Mouse (Mus musculus): ENCODE results near the gene Asb1. TPM values are rescaled to one million over a fixed set of nuclear protein-coding genes. Genes with fewer than 3 reads are reported as not detected.

Asb1 gene
- total RNA-seq, 1 experiment from 2014 or later, result 28.9 TPM

DNA sequence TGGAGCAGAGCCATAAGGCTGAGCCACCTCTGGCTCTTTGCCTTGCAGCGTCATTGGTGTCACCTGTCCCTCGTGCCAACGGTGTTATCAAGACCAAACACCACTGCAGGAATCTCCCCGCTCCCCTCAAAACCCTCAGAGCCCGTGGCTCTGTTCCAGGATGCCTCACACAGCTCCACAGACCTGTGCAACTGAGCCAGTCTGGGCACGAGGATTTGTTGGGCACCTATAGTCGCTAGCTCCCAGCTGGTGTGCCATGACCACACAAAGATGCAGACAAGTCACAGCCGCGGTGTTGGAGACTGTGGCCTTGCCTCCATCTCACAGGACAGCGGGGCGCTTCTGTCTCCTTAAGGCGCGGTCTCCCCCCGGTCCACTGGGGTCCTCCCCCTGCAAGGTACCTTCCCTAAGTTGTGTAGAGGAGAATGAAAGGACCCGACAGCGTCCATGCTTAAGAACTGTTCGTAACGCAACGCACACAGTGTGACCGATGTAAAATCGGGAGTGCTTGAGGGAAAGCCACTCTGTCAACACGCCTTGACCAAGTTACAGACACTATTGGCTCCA, 557 bp upstream of the Asb1 start:
- ATAC-seq (replicated peaks; ENCODE audit: insufficient number of reproducible peaks, low FRiP score, low TSS enrichment, poor library complexity, severe bottlenecking), result 0 out of 2 replicates have a peak, but pooled peaks have one; percentile 2

DNA sequence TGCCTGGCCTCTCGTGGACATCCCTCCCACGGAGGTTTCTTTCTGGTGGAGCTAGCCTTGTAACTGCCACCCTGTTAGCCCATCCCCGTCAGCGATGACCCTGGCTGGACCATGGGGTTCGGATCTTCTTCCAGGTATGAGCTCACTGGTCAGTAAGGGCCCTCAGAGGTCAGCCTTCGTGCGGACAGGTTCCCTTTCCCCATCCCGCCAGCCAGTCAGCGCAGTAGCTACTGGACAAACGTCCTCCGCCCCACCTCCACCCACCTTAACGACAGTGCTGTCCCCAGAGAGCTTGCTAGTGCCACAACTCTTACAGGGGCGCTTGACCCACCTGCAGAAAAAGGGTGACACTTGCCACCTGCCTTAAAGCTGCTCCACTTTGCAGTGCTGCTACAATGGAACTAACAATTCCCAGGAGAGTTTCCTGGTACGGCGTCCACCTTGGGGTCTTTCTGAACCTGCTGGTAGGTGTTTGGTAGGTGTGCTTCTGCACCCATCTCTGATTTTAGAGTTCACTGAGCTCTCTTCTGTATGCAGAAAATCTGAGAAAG, 773 bp downstream of the Asb1 start:
- ATAC-seq (replicated peaks; ENCODE audit: insufficient number of reproducible peaks, low FRiP score, low TSS enrichment, poor library complexity, severe bottlenecking), result no peak

DNA sequence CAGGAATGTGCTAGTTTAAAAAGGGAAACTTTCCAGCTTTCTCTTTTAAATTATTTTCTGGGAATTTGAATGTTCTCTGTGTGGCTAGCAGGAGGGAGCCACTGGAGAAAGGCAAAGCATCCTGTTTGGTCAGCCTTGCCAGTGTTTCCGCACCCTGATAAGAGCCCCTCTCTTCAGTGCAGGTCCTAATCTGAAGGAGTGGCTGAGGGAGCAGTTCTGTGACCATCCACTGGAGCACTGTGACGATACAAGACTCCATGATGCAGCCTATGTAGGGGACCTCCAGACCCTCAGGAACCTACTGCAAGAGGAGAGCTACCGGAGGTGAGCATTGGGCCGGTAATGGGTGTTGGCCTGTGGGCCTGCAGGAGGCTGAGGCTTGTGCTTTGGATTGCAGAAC, 3.6 kb downstream of the Asb1 start:
- ATAC-seq (replicated peaks; ENCODE audit: insufficient number of reproducible peaks, low FRiP score, low TSS enrichment, poor library complexity, severe bottlenecking), result no peak

DNA sequence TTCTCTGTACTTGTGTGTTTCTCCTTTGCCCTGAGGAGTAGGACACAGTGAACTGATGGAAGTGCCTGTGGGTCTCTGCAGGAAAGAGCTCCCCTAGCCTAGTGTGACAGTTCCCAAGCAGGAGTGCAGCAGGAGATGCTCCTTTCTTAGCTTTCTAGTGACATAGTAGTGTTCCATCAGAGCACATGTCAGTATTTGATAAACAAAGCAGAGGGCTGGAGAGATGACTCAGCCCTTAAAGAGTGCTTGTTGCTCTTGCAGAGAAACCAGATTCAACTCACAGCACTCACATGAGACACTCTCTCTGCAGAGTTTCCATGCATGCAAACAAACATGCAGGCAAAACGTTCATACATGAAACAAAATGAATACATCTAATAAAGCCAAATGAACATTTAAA, 4.9 kb downstream of the Asb1 start:
- ATAC-seq (replicated peaks; ENCODE audit: insufficient number of reproducible peaks, low FRiP score, low TSS enrichment, poor library complexity, severe bottlenecking), result no peak

DNA sequence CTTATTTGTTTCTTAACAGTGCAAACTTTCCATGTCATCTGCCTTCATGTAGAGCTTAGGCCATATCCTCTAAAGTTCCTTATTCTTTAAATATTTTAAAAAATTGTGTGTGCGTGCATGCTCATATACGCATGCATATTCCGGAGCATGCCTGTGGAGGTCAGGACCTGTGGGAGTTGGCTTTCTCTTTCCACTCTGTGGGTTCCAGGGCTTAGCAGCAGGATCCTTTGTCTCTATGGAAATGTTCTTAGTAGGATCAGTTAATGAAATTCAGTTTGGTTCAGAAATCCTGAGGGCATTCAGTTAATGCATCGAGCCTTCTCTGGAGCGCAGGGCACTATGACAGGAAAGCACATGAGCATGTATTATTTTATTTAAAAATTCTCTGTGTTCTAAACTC, 7.2 kb downstream of the Asb1 start:
- ATAC-seq (replicated peaks; ENCODE audit: insufficient number of reproducible peaks, low FRiP score, low TSS enrichment, poor library complexity, severe bottlenecking), result no peak

DNA sequence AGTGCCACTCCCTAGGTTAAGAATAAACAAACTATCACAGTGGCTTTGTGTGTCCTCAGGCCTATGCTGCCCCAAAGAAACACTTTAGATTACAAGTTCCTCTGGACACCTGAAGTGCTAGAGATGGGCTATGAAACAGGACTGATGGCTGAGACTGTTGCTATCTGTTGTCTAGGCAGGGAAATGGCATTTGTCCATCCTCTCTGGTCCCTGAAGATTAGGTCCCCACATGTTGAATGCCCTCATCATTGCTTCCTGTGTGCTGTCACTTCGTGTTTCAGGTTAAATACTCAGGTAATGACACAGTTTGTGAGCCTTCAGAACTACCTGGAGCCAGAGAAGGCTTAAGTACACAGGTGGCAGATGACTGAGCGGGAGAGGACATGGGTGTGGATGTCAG, 8.7 kb downstream of the Asb1 start:
- no peak for ATAC-seq (replicated peaks; ENCODE audit: insufficient number of reproducible peaks, low FRiP score, low TSS enrichment, poor library complexity, severe bottlenecking)

DNA sequence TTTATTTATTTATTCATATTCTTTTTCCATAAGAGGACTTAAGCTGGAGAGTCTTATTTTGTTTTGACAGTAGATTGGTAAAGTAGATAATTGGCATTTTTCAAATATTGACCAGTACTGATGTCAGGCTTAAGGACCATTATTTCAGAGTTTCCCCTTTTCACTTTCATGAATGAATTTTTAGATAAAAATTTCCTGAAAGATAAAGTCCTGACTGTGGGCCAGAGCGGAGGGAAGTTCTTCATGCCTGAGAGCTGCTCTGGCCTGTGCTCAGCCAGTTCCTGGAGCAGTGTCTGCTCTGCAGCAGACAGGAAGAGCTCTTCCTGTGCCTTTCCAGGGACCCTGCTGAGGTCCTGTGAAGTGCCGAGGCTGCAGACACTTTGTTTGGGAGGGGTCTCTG, 16.8 kb downstream of the Asb1 start:
- ATAC-seq (replicated peaks; ENCODE audit: insufficient number of reproducible peaks, low FRiP score, low TSS enrichment, poor library complexity, severe bottlenecking), result no peak

DNA sequence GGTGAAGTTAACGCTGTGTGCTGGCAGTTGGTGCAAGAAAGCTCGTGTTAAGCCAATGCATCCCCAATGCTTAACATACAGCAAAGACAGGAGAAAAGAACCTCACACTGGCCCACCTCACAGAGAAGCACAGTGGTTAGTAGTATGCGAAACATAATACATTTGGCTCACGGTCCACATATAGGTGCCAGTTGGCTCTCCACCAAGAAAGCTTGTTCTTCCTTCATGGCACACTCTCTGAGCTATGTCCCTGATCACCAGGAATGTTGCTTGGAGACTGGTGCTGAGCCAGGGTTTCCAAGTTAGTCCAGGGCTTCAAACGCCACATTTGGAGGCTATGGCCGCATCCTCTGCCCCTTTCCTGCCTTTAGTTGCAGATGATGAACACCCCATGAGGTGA, 20.9 kb downstream of the Asb1 start:
- ATAC-seq (replicated peaks; ENCODE audit: insufficient number of reproducible peaks, low FRiP score, low TSS enrichment, poor library complexity, severe bottlenecking), result no peak

DNA sequence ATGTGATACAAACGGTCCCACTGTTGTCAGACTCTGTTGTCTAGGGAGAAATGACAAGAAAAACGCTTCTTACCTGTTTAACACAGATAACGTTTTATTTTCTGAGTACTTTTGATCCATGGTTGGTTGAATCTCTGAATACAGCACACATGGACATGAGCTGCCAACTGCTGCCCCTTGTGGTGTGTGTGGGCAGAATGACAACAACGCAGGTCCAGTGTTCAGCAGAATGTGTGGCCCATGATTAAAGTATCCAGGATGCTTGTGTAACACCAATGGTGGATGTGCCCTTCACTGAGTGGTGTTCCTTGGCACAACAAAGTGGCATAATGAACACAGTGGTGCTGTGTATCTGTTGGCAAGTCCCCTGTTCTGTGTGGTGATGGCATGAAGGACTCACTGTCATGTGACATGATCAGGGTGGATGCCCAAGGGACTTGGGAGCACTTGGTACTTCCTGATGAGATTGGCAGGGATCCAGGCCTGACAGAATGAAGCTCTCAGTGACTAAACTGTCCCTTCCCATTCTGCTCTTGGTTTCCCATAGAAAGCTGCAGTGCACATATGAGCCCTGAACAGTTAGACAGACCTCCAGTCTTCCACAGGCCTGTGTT, 22.7 kb downstream of the Asb1 start:
- no peak for ATAC-seq (replicated peaks; ENCODE audit: insufficient number of reproducible peaks, low FRiP score, low TSS enrichment, poor library complexity, severe bottlenecking)

DNA sequence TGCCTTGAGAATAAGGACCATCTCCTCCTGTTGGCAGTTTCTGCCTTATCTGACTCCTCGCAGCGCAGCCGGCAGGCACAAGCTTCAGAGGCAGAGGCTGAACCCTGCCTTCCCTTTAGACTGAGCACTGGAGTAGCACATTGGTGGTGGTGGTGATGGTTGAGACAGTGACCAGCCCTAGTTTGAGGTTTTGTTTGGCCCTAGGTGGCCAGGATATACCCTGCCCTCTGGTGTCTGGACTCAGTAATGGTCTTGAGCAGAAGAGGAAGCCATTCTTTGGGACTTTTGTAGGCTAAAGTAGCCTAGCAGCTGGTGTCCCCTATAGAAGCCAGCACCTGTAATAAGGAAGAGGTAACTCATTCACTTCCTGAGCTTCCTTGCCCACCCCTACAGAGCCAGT, 23.7 kb downstream of the Asb1 start:
- no peak for ATAC-seq (replicated peaks; ENCODE audit: insufficient number of reproducible peaks, low FRiP score, low TSS enrichment, poor library complexity, severe bottlenecking)

DNA sequence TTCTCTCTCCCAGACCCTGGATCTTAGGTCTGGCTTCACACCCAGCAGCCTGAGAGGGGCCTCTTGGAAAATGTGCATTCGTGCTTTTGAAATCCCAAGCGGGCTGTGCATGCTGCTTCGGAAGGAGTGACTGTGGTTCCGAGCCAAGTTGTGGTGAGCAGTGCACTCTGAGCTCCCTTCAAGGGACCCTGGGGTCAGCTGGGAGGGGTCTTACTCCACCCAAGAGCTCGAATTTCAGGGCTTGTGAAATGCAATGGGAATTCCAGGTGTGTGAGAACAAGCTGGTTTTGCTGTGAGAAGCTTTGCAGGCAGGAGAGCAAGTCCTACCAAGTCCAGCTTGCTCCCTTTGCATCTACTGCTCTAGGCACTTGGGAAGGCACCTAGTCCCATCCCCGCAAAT, 24.3 kb downstream of the Asb1 start:
- ATAC-seq (replicated peaks; ENCODE audit: insufficient number of reproducible peaks, low FRiP score, low TSS enrichment, poor library complexity, severe bottlenecking), result no peak

DNA sequence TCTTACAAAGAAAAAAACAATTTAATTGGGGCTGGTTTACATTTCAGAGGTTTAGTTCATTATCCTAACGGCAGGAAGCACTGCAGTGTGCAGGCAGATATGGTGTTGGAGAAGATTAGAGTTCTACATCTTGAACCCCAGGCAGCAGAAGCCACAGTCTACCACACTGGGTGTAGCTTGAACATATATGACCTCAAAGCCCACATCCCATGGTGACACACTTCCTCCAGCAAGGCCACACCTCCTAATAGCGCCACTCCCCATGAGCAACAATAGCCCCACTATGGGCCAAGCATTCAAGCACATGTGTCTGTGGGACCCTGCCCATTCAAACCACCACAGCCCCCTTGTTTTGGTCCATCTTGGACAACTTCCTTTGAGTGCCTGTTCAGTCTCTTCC, 26.9 kb downstream of the Asb1 start:
- no peak for ATAC-seq (replicated peaks; ENCODE audit: insufficient number of reproducible peaks, low FRiP score, low TSS enrichment, poor library complexity, severe bottlenecking)

DNA sequence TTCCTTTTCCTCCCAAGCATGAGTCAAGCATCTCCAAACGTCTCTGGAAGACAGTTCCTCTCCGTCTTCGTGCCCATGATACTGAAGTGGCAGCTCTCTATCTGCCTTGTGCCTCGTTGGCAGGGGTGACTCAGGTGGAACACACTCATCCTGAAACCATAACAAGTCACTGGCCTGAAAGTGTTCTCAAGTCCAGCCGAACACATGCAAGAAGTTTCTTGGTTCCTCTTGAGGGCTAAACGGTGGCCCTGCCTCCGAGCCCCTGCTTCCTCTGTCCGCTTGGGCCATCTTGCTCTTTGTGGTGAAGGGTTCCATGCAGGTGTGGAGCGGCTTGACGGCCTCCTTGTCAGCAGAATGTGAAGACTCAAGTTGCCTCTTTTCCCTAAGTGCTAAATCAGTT, 32.1 kb downstream of the Asb1 start:
- no peak for ATAC-seq (replicated peaks; ENCODE audit: insufficient number of reproducible peaks, low FRiP score, low TSS enrichment, poor library complexity, severe bottlenecking)

DNA sequence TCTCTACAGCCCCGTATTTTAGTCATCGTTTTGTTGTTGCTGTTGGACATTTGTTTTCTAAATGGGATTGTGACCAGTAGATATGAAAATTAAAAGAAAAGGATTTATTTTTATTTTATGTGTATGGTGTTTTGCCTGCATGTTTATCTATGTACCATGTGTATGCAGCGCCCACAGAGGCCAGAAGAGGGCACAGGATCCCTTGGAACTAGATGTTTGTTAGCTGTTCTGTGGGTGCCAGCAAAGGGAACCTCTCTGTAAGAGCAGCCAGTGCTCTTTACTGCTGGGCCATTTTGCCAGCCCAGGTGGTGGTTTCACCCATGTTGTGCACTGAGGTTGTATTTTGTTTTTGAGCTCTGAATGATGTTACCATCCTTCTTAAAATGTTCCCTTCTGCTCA, 33.9 kb downstream of the Asb1 start:
- no peak for ATAC-seq (replicated peaks; ENCODE audit: insufficient number of reproducible peaks, low FRiP score, low TSS enrichment, poor library complexity, severe bottlenecking)

DNA sequence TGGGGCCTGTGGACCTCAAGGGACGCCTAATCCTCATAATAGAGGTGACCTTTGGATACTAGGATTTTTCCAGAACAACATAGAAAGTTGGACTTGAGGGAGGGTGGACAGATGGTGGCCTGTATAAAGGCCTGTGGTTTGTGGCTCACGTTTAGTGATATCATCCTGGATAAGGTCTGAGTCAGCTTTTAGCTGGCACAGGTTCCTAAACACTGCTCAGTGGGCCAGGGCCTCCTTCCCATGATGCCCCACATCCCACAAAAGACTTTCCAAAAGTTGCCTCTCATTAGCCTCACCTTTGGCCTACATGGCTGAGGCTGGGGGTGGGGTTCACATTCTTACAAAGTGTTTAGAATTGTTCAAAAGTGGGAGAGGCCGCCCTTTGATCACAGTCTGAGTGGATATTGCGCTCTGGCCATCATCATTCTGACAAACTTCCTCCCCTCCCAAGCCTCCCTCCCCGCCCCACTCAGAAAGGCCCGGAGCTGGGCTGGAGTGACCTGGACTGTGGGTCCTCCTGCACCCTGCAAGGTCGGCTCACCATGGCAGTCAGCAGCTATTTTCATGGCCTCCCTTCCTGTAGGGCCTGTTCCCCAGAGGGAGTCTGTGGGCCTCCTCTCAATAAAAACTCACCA, 37.7 kb downstream of the Asb1 start:
- no peak for ATAC-seq (replicated peaks; ENCODE audit: insufficient number of reproducible peaks, low FRiP score, low TSS enrichment, poor library complexity, severe bottlenecking)

DNA sequence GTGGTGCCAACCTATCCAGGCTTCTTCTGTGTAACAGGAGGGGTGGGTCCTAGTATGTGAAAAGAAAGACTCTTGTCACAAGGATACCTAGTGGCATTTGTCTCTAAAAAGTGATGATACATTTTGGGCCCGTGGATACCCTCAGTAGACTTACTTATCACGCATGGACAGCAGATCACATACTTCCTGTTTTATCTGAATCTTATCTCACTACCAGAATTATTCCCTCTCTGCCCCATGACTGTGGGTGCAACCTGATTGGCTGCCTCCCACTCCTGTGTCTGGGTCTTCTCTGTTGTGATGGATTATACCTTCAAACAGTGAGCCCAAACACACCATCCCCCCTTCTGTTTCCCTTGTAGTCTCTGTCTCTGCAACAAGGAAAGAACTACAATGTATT, 40.2 kb downstream of the Asb1 start:
- ATAC-seq (replicated peaks; ENCODE audit: insufficient number of reproducible peaks, low FRiP score, low TSS enrichment, poor library complexity, severe bottlenecking), result no peak

DNA sequence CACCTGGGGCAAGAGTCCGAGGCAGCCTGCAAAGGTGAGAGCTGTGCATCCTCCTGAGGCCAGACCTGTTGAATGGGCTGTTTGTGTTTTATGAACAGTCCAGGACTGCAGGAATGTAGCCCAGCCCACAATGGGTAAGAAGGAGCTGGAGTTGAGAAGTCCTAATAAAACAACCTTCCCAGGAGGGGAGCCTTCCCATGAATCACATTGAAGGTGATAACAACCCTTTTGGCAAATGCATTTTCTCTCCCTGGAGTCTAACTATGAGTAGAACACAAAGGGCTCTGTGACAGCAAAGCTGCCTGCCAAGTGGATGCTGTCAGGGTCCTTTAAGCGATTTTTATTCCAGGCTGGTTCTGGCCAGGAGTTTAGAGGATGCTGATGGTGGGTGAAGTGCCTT, 40.9 kb downstream of the Asb1 start:
- ATAC-seq (replicated peaks; ENCODE audit: insufficient number of reproducible peaks, low FRiP score, low TSS enrichment, poor library complexity, severe bottlenecking), result no peak

DNA sequence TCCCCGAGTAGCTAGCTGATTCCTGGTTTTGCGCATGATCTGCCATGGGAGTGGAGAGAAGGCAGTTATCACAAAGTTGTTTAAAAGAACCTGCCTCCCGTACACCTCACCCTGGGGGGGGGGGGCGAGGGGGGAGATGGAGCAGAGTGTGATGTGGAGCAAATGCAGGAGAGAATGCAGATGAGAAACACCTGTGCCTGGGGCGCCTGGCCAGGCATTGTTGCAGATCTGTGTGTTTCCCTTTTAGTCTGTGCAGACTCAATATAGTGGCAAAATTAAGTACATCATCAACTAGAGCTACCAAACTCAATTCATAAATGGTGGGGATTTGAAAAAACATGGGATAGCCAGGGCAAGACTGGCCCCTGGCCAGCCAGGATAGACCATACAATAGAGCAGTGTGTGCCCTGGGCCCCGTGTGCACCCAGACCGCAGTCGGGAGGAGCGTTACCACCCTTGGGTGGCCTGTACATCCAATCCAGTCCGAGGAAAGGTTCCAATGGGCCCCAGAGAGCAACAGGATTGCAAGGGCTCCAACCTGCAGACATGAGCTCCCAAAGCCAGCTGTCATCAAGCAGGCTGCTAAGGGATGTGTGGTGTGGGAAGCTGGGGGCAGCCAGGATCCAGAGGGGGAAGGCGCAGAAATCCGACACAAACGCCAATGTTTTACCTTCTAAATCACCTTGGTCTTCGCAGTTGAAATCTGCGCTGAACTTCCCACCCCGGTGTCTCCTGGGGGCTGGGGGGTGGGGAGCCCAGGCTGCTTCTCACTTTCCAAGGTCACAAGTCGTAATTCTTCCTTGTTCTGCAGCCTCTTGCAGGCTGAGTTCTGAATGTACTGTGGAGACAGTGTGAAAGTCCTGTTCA, 44.9 kb downstream of the Asb1 start:
- ATAC-seq (replicated peaks; ENCODE audit: insufficient number of reproducible peaks, low FRiP score, low TSS enrichment, poor library complexity, severe bottlenecking), result no peak

DNA sequence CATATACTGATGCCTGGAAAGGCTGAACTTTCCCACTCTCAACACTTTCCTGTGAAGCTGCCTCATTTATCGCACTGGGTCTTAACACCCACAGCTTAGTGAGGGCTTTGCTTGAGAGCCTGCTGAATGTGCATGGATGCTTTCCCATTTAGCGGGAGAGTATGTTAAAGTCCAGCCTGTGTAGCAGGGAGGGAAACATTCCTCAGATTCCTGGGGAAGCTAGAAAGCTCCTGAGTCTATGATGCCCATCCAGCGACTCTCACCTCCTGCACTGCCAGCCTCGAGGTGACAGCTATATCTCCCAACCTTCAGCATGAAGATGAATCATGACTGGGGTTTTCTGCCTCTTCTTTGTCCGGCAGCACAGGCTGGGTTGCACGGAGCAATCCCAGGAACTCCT, 49.4 kb downstream of the Asb1 start:
- ATAC-seq (replicated peaks; ENCODE audit: insufficient number of reproducible peaks, low FRiP score, low TSS enrichment, poor library complexity, severe bottlenecking), result no peak
